15 mouse cellular contexts compared by ENCODE assay signal in genomic region chr4:65473141-65473540, GRCm38 (mm10).
"Had no signal": no experiment of that assay in that cellular context is flagged by ENCODE, and none has a peak within 500 bp of the region (broad histone marks: within the 10 kb centered on the region; RNA-seq: fewer than 3 reads in every experiment).

No protein-coding gene starts in this region.

- DNase-seq: kidney, postnatal 14 days; lung, adult 2 months; lung, postnatal 4 days; retina, postnatal 1 day; right cerebral cortex, postnatal 4 days; spleen, adult 18-20 months; thymus, adult 18-20 months; thymus, postnatal 14 days had no signal

- H3K4me1 ChIP-seq: liver, embryonic 15.5 days; neural tube, embryonic 15.5 days had no signal

- H3K36me3 ChIP-seq: kidney, embryonic 15.5 days; limb, embryonic 10.5 days; liver, embryonic 15.5 days; neural tube, embryonic 15.5 days had no signal

- H3K27me3 ChIP-seq: kidney, embryonic 15.5 days; liver, embryonic 15.5 days; neural tube, embryonic 15.5 days had no signal

- H3K9ac ChIP-seq: kidney, embryonic 15.5 days; liver, embryonic 15.5 days; neural tube, embryonic 15.5 days had no signal

- H3K4me2 ChIP-seq: kidney, embryonic 15.5 days; liver, embryonic 11.5 days; liver, embryonic 15.5 days; midbrain, embryonic 11.5 days; neural tube, embryonic 15.5 days had no signal

- H3K27ac ChIP-seq: kidney, embryonic 15.5 days; limb, embryonic 10.5 days; liver, embryonic 15.5 days; neural tube, embryonic 15.5 days had no signal

- H3K9me3 ChIP-seq: kidney, embryonic 15.5 days; limb, embryonic 10.5 days; liver, embryonic 15.5 days; neural tube, embryonic 15.5 days had no signal

- H3K4me3 ChIP-seq: kidney, embryonic 15.5 days; limb, embryonic 10.5 days; liver, embryonic 15.5 days; neural tube, embryonic 15.5 days had no signal

- ATAC-seq: lung, postnatal 0 days had no signal
